Mouse (Mus musculus): ENCODE data around the gene Aunip. TPM values are rescaled to one million over a fixed set of nuclear protein-coding genes. Genes with fewer than 3 reads are reported as not detected.
A peak's percentile ranks its signal among the peaks of the same experiment; 100 is the strongest.

The Aunip gene
- polyA plus RNA-seq, 1 experiment from 2014 or later: 11.9 TPM

GRCm38 (mm10) chr4:134474240-134474639, 36.6 kb upstream of the Aunip start:
- 0 out of 2 replicates have a peak overlapping the region, but pooled peaks have one; percentile 1 for H3K4me3 ChIP-seq
- H3K4me2 ChIP-seq: peak overlapping the region; percentile 16
- H3K27ac ChIP-seq: peak overlapping the region; percentile 64
- ATAC-seq: no peak
- H3K27me3 ChIP-seq: no peaks in the 10 kb centered on the region
- no peaks in the 10 kb centered on the region for H3K9me3 ChIP-seq (replicated peaks)
- H3K4me1 ChIP-seq: peaks cover 44% of the 10 kb centered on the region
- peaks cover 62% of the 10 kb centered on the region for H3K36me3 ChIP-seq (ENCODE audit: poor library complexity, severe bottlenecking)
- H3K9ac ChIP-seq: peak overlapping the region; percentile 30; the same call in 1 of the 2 replicates
- 47% methylated on average over 8 of the region's 8 CpGs for WGBS

DNA sequence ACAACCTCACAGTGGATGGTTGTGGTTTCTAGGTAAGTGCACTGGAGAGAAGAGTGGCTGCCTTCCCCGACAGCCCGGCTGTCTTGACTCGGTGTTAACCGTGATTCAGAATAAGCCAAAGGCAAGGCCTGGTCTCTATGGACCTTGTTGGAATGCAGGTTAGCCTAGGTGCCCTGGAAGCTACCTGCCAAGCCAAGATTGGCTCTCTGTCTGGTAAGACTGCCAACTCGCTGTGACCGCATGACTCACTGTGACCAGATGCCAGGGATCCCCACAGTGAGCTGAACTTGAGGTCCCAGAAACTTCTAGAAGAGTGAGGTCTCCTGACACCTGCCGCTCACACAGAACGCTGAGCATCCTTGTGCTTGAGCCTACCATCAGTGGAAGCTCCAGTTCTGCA, 33.9 kb upstream of the Aunip start:
- 95% methylated on average over 8 of the region's 8 CpGs for WGBS
- no peak overlapping the region for H3K4me2 ChIP-seq
- peaks cover 32% of the 10 kb centered on the region for H3K4me1 ChIP-seq
- peaks cover 51% of the 10 kb centered on the region for H3K36me3 ChIP-seq (ENCODE audit: poor library complexity, severe bottlenecking)
- ATAC-seq: no peak
- H3K9me3 ChIP-seq (replicated peaks): no peaks in the 10 kb centered on the region
- no peak overlapping the region for H3K4me3 ChIP-seq
- no peaks in the 10 kb centered on the region for H3K27me3 ChIP-seq
- peak overlapping the region; percentile 64 for H3K27ac ChIP-seq
- no peak overlapping the region for H3K9ac ChIP-seq

- Histone ChIP-seq H3K9me3 (replicated peaks) (no peaks in the 10 kb centered on the region), H3K4me1 (peaks cover 21% of the 10 kb centered on the region), H3K9ac (peak overlapping the region; percentile 37), H3K27me3 (peaks cover 3% of the 10 kb centered on the region; the same call in 1 of the 2 replicates), H3K27ac (peak overlapping the region; percentile 64), H3K4me3 (no peak overlapping the region), H3K4me2 (no peak overlapping the region), H3K36me3 (ENCODE audit: poor library complexity, severe bottlenecking) (peaks cover 39% of the 10 kb centered on the region)
- 7% methylated on average over 9 of the region's 9 CpGs for WGBS
- ATAC-seq: peak; percentile 72
Measured at GRCm38 (mm10) chr4:134478031-134478430, 32.8 kb upstream of the Aunip start.

DNA sequence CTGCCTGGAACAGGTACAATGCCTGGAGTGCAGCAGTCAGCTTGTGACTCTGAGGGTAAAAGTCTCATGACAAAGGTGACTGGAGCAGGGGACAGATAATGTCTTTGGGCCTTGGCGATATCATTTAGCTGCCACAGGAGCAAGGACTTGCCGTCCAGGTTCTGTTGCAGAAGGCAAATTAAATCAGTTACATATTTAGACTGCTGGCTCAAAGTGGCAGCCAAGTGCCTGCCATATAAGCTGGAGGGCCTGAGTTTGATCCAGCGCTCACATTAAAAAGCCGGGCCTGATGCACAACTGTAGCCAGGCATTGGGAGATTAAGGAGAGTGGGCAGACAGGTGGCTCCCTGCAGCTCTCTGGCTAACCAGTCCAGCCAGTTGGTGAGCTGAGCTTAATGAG, 31.0 kb upstream of the Aunip start:
- ATAC-seq: no peak
- H3K4me3 ChIP-seq: no peak overlapping the region
- 88% methylated on average over 4 of the region's 4 CpGs for WGBS

GRCm38 (mm10) chr4:134480864-134481263, 29.9 kb upstream of the Aunip start:
- no peak overlapping the region for H3K27ac ChIP-seq
- H3K9me3 ChIP-seq (replicated peaks): no peaks in the 10 kb centered on the region
- ATAC-seq: no peak
- no peak overlapping the region for H3K9ac ChIP-seq
- WGBS: 23% methylated on average over 6 of the region's 6 CpGs
- no peak overlapping the region for H3K4me3 ChIP-seq
- peaks cover 3% of the 10 kb centered on the region; the same call in 1 of the 2 replicates for H3K27me3 ChIP-seq
- H3K4me2 ChIP-seq: no peak overlapping the region
- peaks cover 5% of the 10 kb centered on the region; the same call in 1 of the 2 replicates for H3K4me1 ChIP-seq
- H3K36me3 ChIP-seq (ENCODE audit: poor library complexity, severe bottlenecking): peaks cover 14% of the 10 kb centered on the region

More for the DNA sequence above, 31.0 kb upstream of the Aunip start:
- peaks cover 24% of the 10 kb centered on the region for H3K36me3 ChIP-seq (ENCODE audit: poor library complexity, severe bottlenecking)
- peaks cover 3% of the 10 kb centered on the region; the same call in 1 of the 2 replicates for H3K27me3 ChIP-seq
- H3K4me2 ChIP-seq: no peak overlapping the region
- peaks cover 9% of the 10 kb centered on the region for H3K4me1 ChIP-seq
- H3K9ac ChIP-seq: no peak overlapping the region
- no peaks in the 10 kb centered on the region for H3K9me3 ChIP-seq (replicated peaks)
- H3K27ac ChIP-seq: no peak overlapping the region

- no peak overlapping the region for H3K27ac ChIP-seq
- H3K36me3 ChIP-seq (ENCODE audit: poor library complexity, severe bottlenecking): peaks cover 10% of the 10 kb centered on the region
- no peak overlapping the region for H3K9ac ChIP-seq
- H3K27me3 ChIP-seq: peaks cover 3% of the 10 kb centered on the region; the same call in 1 of the 2 replicates
- H3K4me1 ChIP-seq: peaks cover 5% of the 10 kb centered on the region; the same call in 1 of the 2 replicates
- no peaks in the 10 kb centered on the region for H3K9me3 ChIP-seq (replicated peaks)
- 63% methylated on average over 6 of the region's 6 CpGs for WGBS
- no peak overlapping the region for H3K4me3 ChIP-seq
- no peak overlapping the region for H3K4me2 ChIP-seq
- ATAC-seq: no peak
Measured at GRCm38 (mm10) chr4:134481270-134481669, 29.5 kb upstream of the Aunip start.

DNA sequence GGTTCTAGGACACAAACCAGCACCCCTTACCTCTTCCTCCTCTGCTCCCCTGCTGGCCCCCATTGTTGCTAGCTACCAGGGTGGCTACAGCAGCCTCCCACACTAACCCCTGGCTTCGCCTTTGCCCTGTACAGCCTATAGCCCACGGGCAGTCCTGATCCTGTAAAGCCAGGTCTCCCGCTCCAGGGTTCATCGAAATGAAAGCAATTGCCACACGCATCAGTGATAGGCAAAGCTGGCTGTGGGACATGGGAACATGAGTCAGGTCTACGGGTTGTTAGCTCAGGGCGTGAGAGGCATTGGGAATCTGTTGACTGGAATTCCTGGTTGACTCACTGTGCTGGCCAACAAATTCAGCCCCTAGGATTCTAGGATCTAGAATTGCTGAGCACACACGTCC, 28.4 kb upstream of the Aunip start:
- Histone ChIP-seq H3K4me1 (peaks cover 5% of the 10 kb centered on the region; the same call in 1 of the 2 replicates), H3K9ac (no peak overlapping the region), H3K27ac (no peak overlapping the region), H3K4me2 (no peak overlapping the region), H3K4me3 (no peak overlapping the region), H3K27me3 (peaks cover 3% of the 10 kb centered on the region; the same call in 1 of the 2 replicates), H3K36me3 (ENCODE audit: poor library complexity, severe bottlenecking) (no peaks in the 10 kb centered on the region), H3K9me3 (replicated peaks) (no peaks in the 10 kb centered on the region)
- no peak for ATAC-seq
- WGBS: 83% methylated on average over 8 of the region's 8 CpGs

DNA sequence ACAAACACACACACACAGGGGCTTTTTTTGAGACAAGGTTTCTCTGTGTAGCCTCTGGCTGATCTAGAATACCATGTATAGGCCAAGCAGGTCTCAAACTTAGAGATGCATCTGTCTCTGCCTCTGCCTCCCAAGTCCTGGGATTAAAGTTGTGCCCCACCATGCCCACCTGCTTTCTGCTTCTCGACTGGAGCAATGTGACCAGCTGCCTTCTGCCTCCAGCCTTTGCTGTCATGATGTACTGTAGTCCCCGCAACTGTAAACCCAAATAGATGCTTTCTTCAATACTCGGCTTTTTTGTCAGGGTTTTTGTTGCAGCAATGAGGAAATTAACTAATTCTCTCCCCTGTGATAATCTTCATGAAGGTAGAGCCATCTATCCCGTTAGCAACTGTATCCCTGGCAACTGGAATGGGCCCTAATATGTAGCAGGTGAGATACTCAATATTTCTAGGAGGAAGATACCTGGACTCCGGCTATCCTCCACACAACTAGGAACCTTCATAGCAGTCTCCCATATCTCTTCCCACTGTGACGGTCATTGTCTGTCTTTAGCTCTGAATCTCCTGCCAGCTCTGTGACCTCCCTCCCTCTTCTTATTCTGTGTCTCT, 27.6 kb upstream of the Aunip start:
- Histone ChIP-seq H3K36me3 (ENCODE audit: poor library complexity, severe bottlenecking) (no peaks in the 10 kb centered on the region), H3K4me3 (no peak overlapping the region), H3K4me2 (no peak overlapping the region), H3K27ac (no peak overlapping the region), H3K27me3 (peaks cover 3% of the 10 kb centered on the region; the same call in 1 of the 2 replicates), H3K9ac (no peak overlapping the region), H3K4me1 (peaks cover 3% of the 10 kb centered on the region; the same call in 1 of the 2 replicates), H3K9me3 (replicated peaks) (no peaks in the 10 kb centered on the region)
- 71% methylated on average over 6 of the region's 6 CpGs for WGBS
- ATAC-seq: no peak

- Histone ChIP-seq H3K27me3 (peaks cover 3% of the 10 kb centered on the region; the same call in 1 of the 2 replicates), H3K9ac (no peak overlapping the region), H3K4me1 (peaks cover 2% of the 10 kb centered on the region; the same call in 1 of the 2 replicates), H3K4me2 (no peak overlapping the region), H3K27ac (no peak overlapping the region), H3K36me3 (ENCODE audit: poor library complexity, severe bottlenecking) (no peaks in the 10 kb centered on the region), H3K9me3 (replicated peaks) (no peaks in the 10 kb centered on the region), H3K4me3 (no peak overlapping the region)
- ATAC-seq: no peak
- 50% methylated on average over 6 of the region's 6 CpGs for WGBS
Measured at GRCm38 (mm10) chr4:134483696-134484095, 27.1 kb upstream of the Aunip start.

DNA sequence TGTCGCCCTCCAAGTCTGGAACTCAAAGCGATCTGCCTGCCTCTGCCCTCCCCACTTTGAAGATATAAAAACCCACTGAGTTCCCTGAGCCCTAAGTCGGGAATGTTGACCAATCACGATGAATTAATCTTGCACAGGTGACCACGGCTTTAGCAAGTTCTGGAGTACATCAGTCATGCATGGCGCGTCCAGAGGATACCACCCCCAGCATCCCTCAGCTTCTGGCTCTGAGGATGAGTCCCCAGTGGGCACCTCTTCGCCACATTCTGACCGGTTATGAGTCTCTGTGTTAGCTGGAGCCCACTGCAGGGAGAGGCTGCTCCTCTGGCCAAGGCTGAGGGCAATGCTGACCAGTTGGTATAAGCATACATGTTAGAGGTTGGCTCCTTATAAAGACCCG, 26.6 kb upstream of the Aunip start:
- WGBS: 83% methylated on average over 10 of the region's 10 CpGs
- no peak overlapping the region for H3K9ac ChIP-seq

DNA sequence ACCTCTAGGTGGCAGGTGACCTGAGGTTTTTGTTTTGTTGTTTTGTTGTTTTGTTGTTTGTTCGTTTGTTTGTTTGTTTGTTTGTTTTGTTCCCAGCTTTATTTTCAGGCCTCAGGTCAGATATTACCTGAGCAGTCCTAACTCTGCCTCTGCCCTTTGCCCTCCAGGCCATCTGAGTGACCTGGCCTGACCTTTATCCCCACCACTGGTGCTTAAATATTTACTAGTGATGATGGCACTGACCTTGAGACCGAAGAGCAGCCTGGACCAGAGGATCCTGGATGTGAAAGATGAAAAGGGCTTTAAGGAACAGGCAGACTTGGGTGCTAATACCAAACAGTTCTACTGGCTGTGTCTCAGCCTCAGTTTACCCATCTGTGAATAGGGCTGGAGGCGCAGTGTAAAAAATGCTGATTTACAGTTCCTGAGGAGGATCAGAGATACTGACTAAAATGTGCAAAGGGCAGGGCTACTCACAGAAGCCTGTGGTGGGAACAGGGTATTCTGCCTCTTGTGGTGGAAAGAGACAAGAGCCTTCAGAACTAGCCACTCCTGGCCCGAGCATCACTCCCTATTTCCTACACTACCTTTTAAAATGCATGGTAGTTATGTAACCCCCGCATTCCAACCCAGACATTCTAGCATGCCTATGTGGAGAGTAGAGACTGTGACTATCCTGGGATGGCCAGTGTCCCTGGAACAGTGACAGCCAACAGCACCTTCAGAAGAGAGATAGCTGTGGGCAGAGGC, 25.5 kb upstream of the Aunip start:
- WGBS: 84% methylated on average over 5 of the region's 5 CpGs
- no peak for ATAC-seq
- Histone ChIP-seq H3K36me3 (ENCODE audit: poor library complexity, severe bottlenecking) (no peaks in the 10 kb centered on the region), H3K9ac (no peak overlapping the region), H3K4me3 (no peak overlapping the region), H3K4me1 (peaks cover 2% of the 10 kb centered on the region; the same call in 1 of the 2 replicates), H3K4me2 (no peak overlapping the region), H3K9me3 (replicated peaks) (no peaks in the 10 kb centered on the region), H3K27me3 (peaks cover 3% of the 10 kb centered on the region; the same call in 1 of the 2 replicates), H3K27ac (no peak overlapping the region)

More for the DNA sequence above, 26.6 kb upstream of the Aunip start:
- Histone ChIP-seq H3K36me3 (ENCODE audit: poor library complexity, severe bottlenecking) (no peaks in the 10 kb centered on the region), H3K4me1 (peaks cover 2% of the 10 kb centered on the region; the same call in 1 of the 2 replicates), H3K4me3 (no peak overlapping the region), H3K27ac (no peak overlapping the region), H3K27me3 (peaks cover 3% of the 10 kb centered on the region; the same call in 1 of the 2 replicates), H3K4me2 (no peak overlapping the region), H3K9me3 (replicated peaks) (no peaks in the 10 kb centered on the region)
- ATAC-seq: no peak

DNA sequence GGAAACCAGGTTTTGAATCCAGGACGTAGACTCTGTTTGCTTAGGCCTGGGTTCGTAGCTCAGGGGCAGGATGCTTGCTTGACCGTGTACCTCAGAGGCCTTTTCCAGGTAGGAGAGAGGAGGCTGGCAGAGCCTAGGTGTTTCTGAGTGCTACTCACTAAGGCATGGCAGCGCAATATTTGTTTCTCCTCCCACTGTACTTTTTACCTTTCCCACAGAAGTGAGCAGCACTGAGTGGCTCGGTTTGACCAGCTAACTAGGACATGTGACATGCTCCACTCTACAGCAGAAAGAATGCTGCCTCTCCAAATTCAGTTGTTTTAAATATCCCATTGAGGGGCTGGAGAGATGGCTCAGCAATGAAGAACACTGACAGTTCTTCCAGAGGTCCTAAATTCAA, 22.6 kb upstream of the Aunip start:
- no peak overlapping the region for H3K27ac ChIP-seq
- H3K9ac ChIP-seq: no peak overlapping the region
- peaks cover 7% of the 10 kb centered on the region; the same call in 1 of the 2 replicates for H3K4me1 ChIP-seq
- WGBS: 88% methylated on average over 5 of the region's 5 CpGs
- H3K36me3 ChIP-seq (ENCODE audit: poor library complexity, severe bottlenecking): no peaks in the 10 kb centered on the region
- no peak overlapping the region for H3K4me2 ChIP-seq
- no peaks in the 10 kb centered on the region for H3K9me3 ChIP-seq (replicated peaks)
- H3K4me3 ChIP-seq: no peak overlapping the region
- ATAC-seq: no peak
- no peaks in the 10 kb centered on the region for H3K27me3 ChIP-seq

Measured in forebrain, embryonic 13.5 days (tissue).